Mouse (Mus musculus) bone marrow, adult 2 months (tissue): Measurements from ENCODE around the gene Snap25. TPM values are rescaled to one million over a fixed set of nuclear protein-coding genes. Genes with fewer than 3 reads are reported as not detected.

Experiments
- H3K27ac ChIP-seq: fragments of 200-500 bp; 2 replicates; pipeline ENCODE4 v1.5.1; 2012; ENCODE audit warnings: low read depth, mild to moderate bottlenecking, control low read depth, inconsistent platforms, low read length; ENCODE audit not compliant: control insufficient read depth, poor library complexity, insufficient read depth
- H3K4me1 ChIP-seq: fragments of 200-500 bp; 2 replicates; pipeline ENCODE4 v1.6.1; 2011; ENCODE audit warnings: low read length; ENCODE audit not compliant: control insufficient read depth, insufficient read depth
- H3K4me3 ChIP-seq: fragments of 200-500 bp; replicated peaks from 2 replicates; pipeline ENCODE3; 2011; ENCODE audit warnings: mild to moderate bottlenecking, low read depth, low read length, control low read depth; ENCODE audit not compliant: control insufficient read depth
- CTCF ChIP-seq: fragments of 200-500 bp; IDR thresholded peaks from 2 replicates; pipeline ENCODE4 v1.5.1; 2011; ENCODE audit warnings: low read length, control low read depth; ENCODE audit not compliant: control insufficient read depth, insufficient read depth
- POLR2A ChIP-seq: fragments of 200-500 bp; IDR thresholded peaks from 2 replicates; pipeline ENCODE4 v1.6.1; 2011; ENCODE audit warnings: low read depth, mild to moderate bottlenecking, control low read depth, low read length, borderline replicate concordance; ENCODE audit not compliant: control insufficient read depth
- WGBS: fragments of 180-500 bp; shearing (Covaris S2); methylation state at CpG from one replicate; pipeline ENCODE4 v1.1.7; 2018; 5-methylcytosine and 5-hydroxymethylcytosine counted together
- polyA plus RNA-seq: library from polyadenylated mRNA; stranded (reverse); fragments of >200 nt; gene quantifications from 2 replicates; pipeline ENCODE4 v1.2.4, GENCODE M21; 2011; ENCODE audit warnings: low replicate concordance; ENCODE audit not compliant: missing spikeins, insufficient read depth, insufficient read length

The Snap25 gene
- 7.6 TPM in 1 of 2 replicates, not detected in the other for polyA plus RNA-seq

DNA sequence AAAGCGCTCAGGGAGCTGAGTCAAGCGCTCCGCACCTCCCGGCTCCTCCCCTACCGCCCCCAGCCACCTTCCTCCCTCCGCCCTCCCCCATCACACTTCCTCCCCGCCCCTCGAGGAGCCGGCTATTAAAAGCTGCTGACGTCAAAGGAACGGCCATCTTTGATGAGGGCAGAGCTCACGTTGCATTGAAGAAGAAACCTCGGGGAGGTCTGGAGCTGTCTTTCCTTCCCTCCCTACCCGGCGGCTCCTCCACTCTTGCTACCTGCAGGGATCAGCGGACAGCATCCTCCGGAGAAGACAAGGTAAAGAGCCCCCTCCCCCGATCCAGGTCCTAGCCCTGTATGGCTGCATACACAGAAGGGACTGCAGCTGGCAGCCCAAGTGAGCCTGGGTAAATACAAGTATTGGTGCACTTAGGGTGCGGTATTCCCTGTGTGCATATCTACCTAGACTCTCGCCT, at the start of gene Snap25:
TSS of gene Snap25 (plus strand) at position 155 of the 460 bp plus-strand sequence.
- TF ChIP-seq POLR2A (no peak), CTCF (no peak)
- 3% methylated on average over 20 of the region's 20 CpGs for WGBS
- H3K4me1 ChIP-seq: no peaks in the 10 kb centered on the region
- H3K4me3 ChIP-seq: no peak within 1 kb of the TSS
- no peak within 1 kb of the TSS for H3K27ac ChIP-seq

DNA sequence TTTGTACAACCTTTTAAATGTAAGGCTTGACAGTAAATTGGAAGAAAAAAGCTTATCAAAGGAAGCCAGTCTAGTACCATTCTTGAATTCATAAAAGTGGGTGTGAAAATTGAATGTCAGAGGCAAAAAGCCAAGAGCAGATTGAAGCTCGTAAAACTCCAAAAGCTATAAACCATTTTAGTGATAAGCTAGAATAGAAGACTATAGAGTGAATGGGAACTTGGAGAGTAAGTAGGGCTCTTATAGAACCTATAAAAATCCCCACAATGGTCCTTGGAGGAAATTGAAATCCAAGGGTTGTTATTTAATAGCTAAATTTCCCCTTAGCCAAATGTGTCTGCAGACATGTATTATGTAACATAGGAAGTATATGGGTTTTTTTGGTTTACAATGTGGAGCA, 46.3 kb upstream of the Snap25 start:
- no peak overlapping the region for H3K4me3 ChIP-seq
- H3K4me1 ChIP-seq: no peaks in the 10 kb centered on the region
- no peak for TF ChIP-seq CTCF
- TF ChIP-seq POLR2A: no peak
- 79% methylated on average over 1 of the region's 1 CpGs for WGBS
- no peak overlapping the region for H3K27ac ChIP-seq

GRCm38 (mm10) chr2:136669183-136669582, 44.1 kb upstream of the Snap25 start:
- 81% methylated on average over 3 of the region's 3 CpGs for WGBS
- Histone ChIP-seq H3K27ac (no peak overlapping the region), H3K4me1 (no peaks in the 10 kb centered on the region), H3K4me3 (no peak overlapping the region)
- TF ChIP-seq CTCF (no peak), POLR2A (no peak)

DNA sequence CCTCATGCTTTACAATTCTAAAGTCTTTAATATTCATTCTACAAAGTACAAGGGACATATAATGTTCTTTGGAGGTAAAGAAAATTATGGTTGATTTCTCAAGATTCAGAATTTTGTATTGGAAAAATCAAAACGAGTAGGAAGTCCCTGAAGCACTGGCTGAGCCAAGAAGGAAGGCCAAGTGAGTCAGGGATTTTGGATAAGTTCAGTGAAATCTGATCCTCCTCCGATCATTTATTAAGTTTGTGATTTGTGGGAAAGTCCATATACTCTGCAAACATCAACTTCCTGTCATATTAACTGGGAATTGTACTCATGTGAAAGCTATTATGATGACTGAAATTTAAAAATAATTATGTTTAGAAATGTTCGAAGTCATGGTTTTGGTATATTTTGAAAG, 43.6 kb upstream of the Snap25 start:
- no peak overlapping the region for H3K4me3 ChIP-seq
- H3K27ac ChIP-seq: no peak overlapping the region
- no peak for TF ChIP-seq CTCF
- no peak for TF ChIP-seq POLR2A
- WGBS: 70% methylated on average over 3 of the region's 3 CpGs
- no peaks in the 10 kb centered on the region for H3K4me1 ChIP-seq

GRCm38 (mm10) chr2:136670539-136671271, 42.5 kb upstream of the Snap25 start:
- Histone ChIP-seq H3K27ac (no peak overlapping the region), H3K4me1 (no peaks in the 10 kb centered on the region), H3K4me3 (no peak overlapping the region)
- TF ChIP-seq POLR2A: no peak
- no peak for TF ChIP-seq CTCF
- 73% methylated on average over 9 of the region's 9 CpGs for WGBS

- no peak overlapping the region for H3K27ac ChIP-seq
- no peaks in the 10 kb centered on the region; the same call in 1 of the 2 replicates for H3K4me1 ChIP-seq
- WGBS: 66% methylated on average over 4 of the region's 4 CpGs
- no peak for TF ChIP-seq CTCF
- no peak for TF ChIP-seq POLR2A
- no peak overlapping the region for H3K4me3 ChIP-seq
These were observed 39.0 kb upstream of the Snap25 start for GRCm38 (mm10) chr2:136674077-136674757.

- no peak overlapping the region for H3K4me3 ChIP-seq
- 62% methylated on average over 2 of the region's 2 CpGs for WGBS
- no peak overlapping the region for H3K27ac ChIP-seq
- no peak for TF ChIP-seq CTCF
- no peak for TF ChIP-seq POLR2A
- no peaks in the 10 kb centered on the region; the same call in 1 of the 2 replicates for H3K4me1 ChIP-seq
These were observed 37.1 kb upstream of the Snap25 start for GRCm38 (mm10) chr2:136676196-136676595.

- no peaks in the 10 kb centered on the region; the same call in 1 of the 2 replicates for H3K4me1 ChIP-seq
- no peak overlapping the region for H3K4me3 ChIP-seq
- H3K27ac ChIP-seq: no peak overlapping the region
- 74% methylated on average over 8 of the region's 8 CpGs for WGBS
- no peak for TF ChIP-seq POLR2A
- no peak for TF ChIP-seq CTCF
These were observed 36.3 kb upstream of the Snap25 start for GRCm38 (mm10) chr2:136676918-136677445.
